Mouse (Mus musculus) stomach, postnatal 0 days (tissue): ENCODE measurements at regions not wholly inside any gene's neighbourhood (a gene's known extent, or its start where the extent isn't known, plus 50 kb on each side); places are given as distances from the start of the nearest gene placed in this dataset.
"Not testable (repeated sequence)": the region's sequence is repeated elsewhere in the genome, so short reads cannot be mapped to it uniquely, and the experiment has no call there.

Experiments used
- CTCF ChIP-seq: IDR thresholded peaks from 2 replicates; pipeline ENCODE4 v1.5.1; 2016; ENCODE audit warnings: antibody characterized with exemption, low read depth, mild to moderate bottlenecking, moderate library complexity
- EP300 ChIP-seq: optimal IDR thresholded peaks from 2 replicates; pipeline ENCODE3; 2016; ENCODE audit warnings: antibody characterized with exemption

GRCm38 (mm10) chr3:50621176-50621575 is 177.8 kb upstream of the Slc7a11 start:
- TF ChIP-seq EP300, CTCF: not testable (repeated sequence)
